Mouse (Mus musculus) kidney, postnatal 14 days (tissue): ENCODE measurements around the gene Gm28360.
"Not testable (repeated sequence)": the region's sequence is repeated elsewhere in the genome, so short reads cannot be mapped to it uniquely, and the experiment has no call there.

Source experiments
- DNase-seq: peaks from one replicate; pipeline ENCODE4 v3.0.0; 2022; ENCODE audit warnings: mixed read lengths

Gene Gm28360

GRCm38 (mm10) chr1:117829781-117830180, at the start of gene Gm28360:
Gm28360 (plus strand) TSS chr1:117830081.
- not testable (repeated sequence) for DNase-seq

GRCm38 (mm10) chr1:117780833-117781232, 49.0 kb upstream of the Gm28360 start, which contains the start of gene B020011L13Rik:
B020011L13Rik (plus strand) TSS chr1:117781133.
- DNase-seq, result not testable (repeated sequence)

- not testable (repeated sequence) for DNase-seq
These were observed 13.6 kb upstream of the Gm28360 start for GRCm38 (mm10) chr1:117816271-117816670.

GRCm38 (mm10) chr1:117851718-117852117, 21.8 kb downstream of the Gm28360 start:
- not testable (repeated sequence) for DNase-seq
